Mouse (Mus musculus) Muller cell, postnatal 12 days (primary cell): Measurements from ENCODE around the gene Best1.

Experiments
- DNase-seq: peaks from one replicate; pipeline ENCODE4 v3.0.0-alpha.2; 2015; ENCODE audit errors: inconsistent ontology term

Gene Best1

GRCm38 (mm10) chr19:10022414-10023303 is 21.2 kb upstream of the Best1 start:
- DNase-seq = peak; percentile 47

GRCm38 (mm10) chr19:10021981-10022380 is 20.5 kb upstream of the Best1 start:
- no peak for DNase-seq

GRCm38 (mm10) chr19:10019214-10019760 is 17.9 kb upstream of the Best1 start:
- DNase-seq = no peak

- DNase-seq = no peak
Measured at GRCm38 (mm10) chr19:10018527-10018818, 17.0 kb upstream of the Best1 start.

- DNase-seq = peak; percentile 92
Measured at GRCm38 (mm10) chr19:10017637-10018526, 16.4 kb upstream of the Best1 start.

- no peak for DNase-seq
Measured at GRCm38 (mm10) chr19:10016151-10016550, 14.7 kb upstream of the Best1 start.

GRCm38 (mm10) chr19:10015442-10015841 is 14.0 kb upstream of the Best1 start:
- no peak for DNase-seq

GRCm38 (mm10) chr19:10014824-10015223 is 13.4 kb upstream of the Best1 start:
- no peak for DNase-seq

GRCm38 (mm10) chr19:10013913-10014312 is 12.5 kb upstream of the Best1 start:
- no peak for DNase-seq

GRCm38 (mm10) chr19:10013348-10013747 is 11.9 kb upstream of the Best1 start:
- no peak for DNase-seq

- DNase-seq = peak; percentile 36
Measured at GRCm38 (mm10) chr19:10012827-10013278, 11.4 kb upstream of the Best1 start.

GRCm38 (mm10) chr19:10011408-10011807 is 10.0 kb upstream of the Best1 start:
- no peak for DNase-seq

GRCm38 (mm10) chr19:10003696-10004095 is 2.3 kb upstream of the Best1 start:
- no peak for DNase-seq

- DNase-seq = peak; percentile 60
Measured at GRCm38 (mm10) chr19:10000330-10000729, 1.1 kb downstream of the Best1 start.

- no peak for DNase-seq
Measured at GRCm38 (mm10) chr19:9998736-9999486, 2.5 kb downstream of the Best1 start.

- no peak for DNase-seq
Measured at GRCm38 (mm10) chr19:9998063-9998416, 3.4 kb downstream of the Best1 start.

GRCm38 (mm10) chr19:9997204-9998062 is 4.0 kb downstream of the Best1 start:
- no peak for DNase-seq

GRCm38 (mm10) chr19:9993036-9993656 is 8.3 kb downstream of the Best1 start:
- DNase-seq = peak; percentile 86

GRCm38 (mm10) chr19:9992011-9992958 is 9.1 kb downstream of the Best1 start:
- DNase-seq = no peak
